Mouse (Mus musculus) C2C12 (cell line): ENCODE measurements around the gene Gcn1l1.

ENCODE experiments used
- CEBPB ChIP-seq: IDR thresholded peaks from one replicate; pipeline ENCODE4 v1.6.1; 2011; ENCODE audit warnings: low read depth, mild to moderate bottlenecking, control low read depth, moderate library complexity
- CTCF ChIP-seq: IDR thresholded peaks from one replicate; pipeline ENCODE4 v1.5.1; 2011; ENCODE audit not compliant: control insufficient read depth, insufficient read depth, insufficient read length
- MAX ChIP-seq: IDR thresholded peaks from one replicate; pipeline ENCODE4 v1.6.1; 2011; ENCODE audit warnings: mild to moderate bottlenecking, control low read depth
- MYOD1 ChIP-seq: IDR thresholded peaks from one replicate; pipeline ENCODE4 v1.6.1; 2011; ENCODE audit warnings: low read depth; ENCODE audit not compliant: control insufficient read depth, insufficient read length
- MYOG ChIP-seq: IDR thresholded peaks from one replicate; pipeline ENCODE4 v1.6.1; 2011; ENCODE audit not compliant: control insufficient read depth, insufficient read length; ENCODE audit errors: extremely low read depth
- USF1 ChIP-seq: IDR thresholded peaks from one replicate; pipeline ENCODE4 v1.6.1; 2011; ENCODE audit warnings: low read depth, mild to moderate bottlenecking, control low read depth, moderate library complexity

DNA sequence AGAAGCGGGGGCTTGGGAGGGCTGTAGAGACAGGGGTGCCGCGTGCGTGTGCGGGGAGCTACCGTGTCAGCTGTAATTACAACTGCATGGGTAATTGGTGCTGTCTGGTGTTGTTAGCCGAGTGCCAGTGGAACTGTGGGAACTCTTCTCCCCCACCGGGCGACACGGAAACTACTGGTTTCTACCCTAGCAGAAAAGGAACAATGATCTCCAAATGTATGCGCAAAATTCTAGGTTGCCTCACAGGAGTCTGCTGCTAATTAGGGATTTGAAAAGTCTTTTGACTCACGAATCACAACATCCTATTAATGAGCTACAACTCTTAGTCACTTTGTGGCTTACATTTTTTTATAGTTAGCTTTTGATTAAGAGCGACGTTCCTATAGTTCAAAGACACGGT, 21.1 kb downstream of the Gcn1l1 start:
- TF ChIP-seq USF1 (no peak), CTCF (no peak), MYOG (no peak), CEBPB (no peak), MYOD1 (no peak), MAX (no peak)
